Mouse (Mus musculus): ENCODE results near the gene Bend3.

The Bend3 gene

DNA sequence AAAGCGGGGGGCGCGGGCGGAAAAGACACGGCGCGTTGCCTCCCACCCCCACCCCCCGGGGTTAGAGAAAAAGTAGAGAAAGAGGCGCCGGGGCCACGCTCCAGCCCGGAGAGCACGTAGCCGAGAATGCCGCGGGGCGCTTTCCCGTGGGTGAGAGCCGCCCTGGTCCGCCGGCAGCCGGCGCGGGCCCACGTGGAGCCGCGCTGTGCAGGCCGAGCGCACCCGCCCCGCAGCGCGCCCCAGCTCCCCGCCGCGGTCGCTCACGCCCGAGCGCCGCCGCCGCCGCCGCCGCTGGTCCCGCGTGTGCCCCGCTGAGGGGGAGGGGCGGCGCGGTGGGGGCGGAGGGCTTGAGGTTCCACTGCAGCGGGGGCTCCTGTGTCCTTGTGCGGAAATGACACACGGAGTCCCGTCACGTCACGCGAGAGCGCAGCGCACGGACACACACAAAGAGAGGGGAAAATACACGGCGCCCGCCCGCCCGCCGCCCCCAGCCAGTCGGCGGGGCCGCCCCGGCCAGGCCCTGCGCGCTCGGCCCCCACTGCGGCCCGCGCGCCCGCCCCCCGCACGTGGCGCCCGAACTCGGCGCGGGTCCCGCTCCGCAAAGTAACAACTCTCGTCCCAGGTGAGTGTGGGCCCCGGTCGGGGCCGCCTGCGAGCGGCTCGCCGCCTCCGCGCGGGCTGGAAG lies at the start of gene Bend3:
TSS of gene Bend3 (plus strand) at position 81 of the 685 bp plus-strand sequence.
- peak; percentile 79 for DNase-seq

DNA sequence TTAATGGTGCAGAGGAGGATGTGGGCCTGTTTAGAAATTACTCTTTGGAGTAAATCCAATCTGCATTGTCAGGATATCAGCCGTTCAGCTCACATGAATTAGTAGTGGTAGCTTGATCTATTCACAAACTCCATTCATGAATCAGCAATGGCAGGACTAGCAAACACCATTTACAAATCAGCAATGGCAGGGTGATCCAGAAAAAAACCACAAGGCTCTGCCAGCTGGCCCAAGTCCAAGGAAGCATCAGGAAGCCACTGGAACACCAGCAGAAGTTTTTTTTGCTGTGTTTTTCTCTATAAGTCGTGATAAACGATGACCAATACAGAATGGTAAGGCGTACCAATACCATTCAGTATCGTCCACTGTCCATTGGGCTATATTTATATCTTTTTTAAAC lies 48.0 kb upstream of the Bend3 start:
- DNase-seq: no peak

- DNase-seq: no peak
Measured at GRCm38 (mm10) chr10:43434326-43434725, 44.3 kb upstream of the Bend3 start.

GRCm38 (mm10) chr10:43435757-43436156 lies 42.9 kb upstream of the Bend3 start:
- DNase-seq: peak; percentile 27

GRCm38 (mm10) chr10:43439492-43439941 lies 39.1 kb upstream of the Bend3 start:
- DNase-seq: no peak

DNA sequence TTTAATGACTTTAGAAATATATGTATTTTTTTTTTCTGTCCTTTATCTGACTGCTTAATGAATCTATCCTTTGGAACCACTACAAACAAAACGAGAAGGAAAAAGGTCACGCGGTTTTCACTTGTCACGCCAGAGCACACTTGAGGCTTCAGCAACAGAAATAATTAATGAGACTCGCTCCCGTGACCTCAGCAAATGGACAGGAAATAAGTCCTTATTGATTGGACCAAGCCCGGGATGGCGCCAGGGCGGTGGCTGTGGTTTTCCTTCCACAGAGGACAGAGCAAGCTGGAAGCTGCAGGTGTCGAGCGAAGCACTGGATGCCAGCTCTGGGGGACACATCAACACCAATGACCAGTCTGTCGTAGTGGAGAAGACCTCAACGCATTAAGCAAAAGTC lies 38.6 kb upstream of the Bend3 start:
- no peak for DNase-seq

DNA sequence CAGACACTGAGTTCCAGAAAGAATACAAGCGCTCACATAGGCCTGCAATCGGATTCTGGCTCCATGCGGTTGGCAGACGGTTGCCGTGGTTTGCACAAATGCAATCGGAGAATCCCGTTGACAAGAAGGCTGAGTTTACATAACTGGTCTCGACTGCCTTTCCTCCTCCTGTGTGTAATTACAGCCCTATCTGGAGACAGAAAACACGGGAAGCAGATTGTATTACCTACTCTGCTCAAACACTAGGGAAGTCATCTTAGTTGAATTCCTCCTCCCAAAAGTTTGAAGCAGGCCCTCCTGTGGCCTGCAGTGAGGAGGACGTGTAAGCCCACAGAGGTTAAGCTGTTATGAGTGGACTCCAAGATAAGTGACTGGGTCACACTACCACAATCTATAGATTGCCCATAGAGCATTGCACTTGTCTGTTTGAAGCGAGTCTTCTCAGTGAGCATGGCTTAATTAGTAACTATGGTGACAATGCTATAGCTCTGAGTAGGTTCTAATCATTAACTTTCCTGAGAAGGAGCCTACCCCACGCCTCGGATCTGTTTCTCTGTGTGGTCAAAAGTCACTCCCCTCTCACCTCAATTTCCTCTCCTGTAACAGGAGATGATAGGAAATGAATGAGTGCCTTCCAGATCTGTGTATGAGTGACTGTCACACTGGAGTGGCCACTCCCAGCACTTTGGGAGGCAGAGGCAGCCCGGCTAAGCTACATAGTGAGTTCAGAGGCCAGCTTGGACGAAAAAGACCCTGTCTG lies 37.5 kb upstream of the Bend3 start:
- no peak for DNase-seq

DNA sequence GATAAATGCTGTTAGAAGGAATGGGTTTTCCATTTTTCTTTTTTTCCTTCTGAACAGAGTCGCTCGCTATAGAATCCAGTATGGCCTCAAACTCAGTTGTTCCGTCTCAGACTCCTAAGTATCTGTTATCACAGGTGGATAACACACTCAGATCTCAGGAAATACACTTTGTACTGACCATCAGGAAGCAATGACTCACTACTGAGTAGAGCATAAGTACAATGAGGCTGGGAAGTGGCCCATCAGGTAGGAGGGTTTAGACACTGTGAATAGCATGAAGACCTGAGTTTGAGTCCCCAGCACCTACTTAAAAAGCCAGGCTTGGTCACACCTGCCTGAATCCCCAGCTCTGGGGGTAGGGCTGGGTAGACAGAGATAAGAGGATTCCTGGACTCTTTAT lies 30.0 kb upstream of the Bend3 start:
- DNase-seq: no peak

- DNase-seq: peak; percentile 75
Measured at GRCm38 (mm10) chr10:43451848-43452662, 26.6 kb upstream of the Bend3 start.

- DNase-seq: no peak
Measured at GRCm38 (mm10) chr10:43452663-43452996, 26.0 kb upstream of the Bend3 start.

GRCm38 (mm10) chr10:43454219-43454618 lies 24.4 kb upstream of the Bend3 start:
- no peak for DNase-seq

- DNase-seq: no peak
Measured at GRCm38 (mm10) chr10:43454671-43455070, 24.0 kb upstream of the Bend3 start.

DNA sequence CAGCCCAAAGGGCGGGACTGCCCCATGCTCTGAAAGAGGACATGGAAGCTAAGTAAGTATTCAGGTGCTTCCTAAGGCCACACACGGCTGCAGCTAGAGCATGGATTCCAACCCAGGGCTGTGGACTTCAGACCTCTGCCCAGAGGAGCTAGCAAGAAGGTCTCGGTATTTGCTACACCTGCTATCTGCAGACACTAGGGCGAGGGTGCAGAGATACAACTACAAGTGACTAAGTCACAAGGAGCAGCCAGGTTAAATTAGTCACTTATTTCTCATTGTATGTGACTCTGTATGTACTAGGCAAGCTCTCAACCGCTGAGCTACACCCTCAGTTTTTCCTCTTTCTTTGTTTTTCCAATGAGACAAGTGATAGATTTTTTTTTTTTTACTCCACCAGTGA lies 15.8 kb upstream of the Bend3 start:
- DNase-seq: no peak

DNA sequence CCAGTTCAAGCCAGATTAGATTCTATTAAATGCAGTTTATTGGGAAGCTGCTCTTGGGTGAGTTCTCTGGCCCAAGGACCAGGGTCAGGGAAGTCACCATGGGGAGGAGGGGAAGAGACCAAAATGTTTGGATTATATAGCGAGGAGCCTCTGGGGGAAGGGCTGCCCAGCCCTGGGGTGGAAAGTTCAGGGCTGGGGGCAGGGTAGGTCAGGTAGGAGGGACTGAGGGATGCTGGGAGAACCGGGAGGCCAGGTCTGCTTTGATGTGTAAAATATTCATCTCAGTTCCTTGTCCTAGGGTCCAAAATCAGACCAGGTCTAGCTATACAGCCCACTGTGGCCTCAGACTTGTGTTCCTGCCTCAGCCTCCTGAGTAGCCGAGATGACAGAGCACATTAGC lies 15.4 kb upstream of the Bend3 start:
- no peak for DNase-seq

- no peak for DNase-seq
Measured at GRCm38 (mm10) chr10:43466223-43466622, 12.4 kb upstream of the Bend3 start.

DNA sequence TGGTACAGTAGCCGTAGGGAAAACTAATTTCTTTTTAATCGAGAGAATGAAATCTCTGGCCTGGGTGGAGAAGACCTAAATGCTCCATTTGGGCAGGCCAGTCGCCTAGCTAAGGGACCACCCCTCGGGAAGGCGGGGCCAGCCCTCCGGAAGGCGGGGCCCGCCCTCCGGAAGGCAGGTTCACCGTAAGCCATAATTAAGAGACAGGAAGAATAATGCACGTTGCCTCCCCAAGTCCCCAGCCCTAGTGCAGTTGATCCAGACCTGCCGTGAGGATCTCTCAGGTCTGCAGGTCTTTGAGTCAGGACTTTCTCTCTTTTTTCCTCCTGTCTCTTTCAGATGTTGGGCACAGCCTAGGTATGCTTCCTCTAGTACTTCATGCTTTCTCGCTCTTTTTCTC lies 11.0 kb upstream of the Bend3 start:
- DNase-seq: peak; percentile 47

DNA sequence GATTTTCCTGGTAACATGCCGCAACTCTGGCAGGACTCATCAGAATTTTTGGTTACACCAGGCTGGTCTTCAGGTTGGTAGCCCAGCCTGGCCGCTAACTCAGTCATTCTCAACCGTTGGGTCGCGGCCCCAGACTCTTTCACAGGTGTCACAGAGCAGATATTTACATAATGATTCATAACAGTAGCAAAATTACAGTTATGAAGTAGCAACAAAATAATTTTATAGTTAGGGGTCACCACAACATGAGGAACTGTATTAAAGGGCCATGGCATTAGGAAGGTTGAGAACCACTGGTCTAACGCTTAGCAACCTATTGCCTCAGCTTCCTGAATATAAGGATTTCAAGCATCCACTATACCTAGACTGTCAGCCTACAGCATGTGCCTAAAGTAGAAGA lies 10.3 kb upstream of the Bend3 start:
- DNase-seq: no peak

- DNase-seq: peak; percentile 68
Measured at GRCm38 (mm10) chr10:43475376-43475775, 3.3 kb upstream of the Bend3 start.

DNA sequence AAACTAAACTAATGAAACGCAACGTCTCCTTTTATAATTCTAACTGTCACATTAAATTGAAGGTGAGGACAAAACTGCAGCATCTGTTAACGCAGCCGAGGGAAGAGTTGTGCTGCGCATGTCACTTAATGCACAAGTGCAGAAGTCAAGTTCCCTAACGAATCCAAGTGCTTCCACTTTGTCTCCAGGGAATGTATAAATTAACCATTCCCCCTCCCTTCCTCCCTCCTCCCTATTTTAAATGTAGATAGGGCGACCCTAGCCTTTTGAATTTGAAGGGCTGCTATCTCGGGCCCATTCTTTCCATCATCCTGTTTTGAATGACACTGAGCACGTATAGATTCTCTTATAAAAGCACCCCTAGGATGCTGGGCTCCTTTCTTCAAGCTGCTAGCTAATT lies 1.2 kb upstream of the Bend3 start:
- DNase-seq: no peak

GRCm38 (mm10) chr10:43477865-43478681 lies 558 bp upstream of the Bend3 start:
- peak; percentile 51 for DNase-seq

GRCm38 (mm10) chr10:43479436-43480157 lies 966 bp downstream of the Bend3 start:
- DNase-seq: peak; percentile 93

- DNase-seq: no peak
Measured at GRCm38 (mm10) chr10:43480227-43480849, 1.7 kb downstream of the Bend3 start.
